Mouse (Mus musculus) heart, embryonic 10.5 days (tissue): ENCODE results near the gene Lgals8. TPM values are rescaled to one million over a fixed set of nuclear protein-coding genes. Genes with fewer than 3 reads are reported as not detected.

Source experiments
- DNase-seq: peaks from one replicate; pipeline ENCODE4 v3.0.0-alpha.2; 2017; ENCODE audit warnings: low spot score
- H3K27ac ChIP-seq: fragments of 300-500 bp; sonication (generic); 2 replicates; pipeline ENCODE4 v1.5.1; 2016; ENCODE audit warnings: mild to moderate bottlenecking
- H3K27me3 ChIP-seq: fragments of 300-500 bp; sonication (generic); 2 replicates; pipeline ENCODE4 v1.6.1; 2016; ENCODE audit warnings: mild to moderate bottlenecking; ENCODE audit not compliant: poor library complexity, insufficient read depth, severe bottlenecking
- H3K36me3 ChIP-seq: fragments of 300-500 bp; sonication (generic); 2 replicates; pipeline ENCODE4 v1.6.1; 2016; ENCODE audit warnings: mild to moderate bottlenecking, moderate library complexity
- H3K4me1 ChIP-seq: fragments of 300-500 bp; sonication (generic); 2 replicates; pipeline ENCODE4 v1.6.1; 2016; ENCODE audit warnings: mild to moderate bottlenecking
- H3K4me3 ChIP-seq: fragments of 300-500 bp; sonication (generic); 2 replicates; pipeline ENCODE4 v1.5.1; 2016; ENCODE audit warnings: mild to moderate bottlenecking, moderate library complexity
- H3K9me3 ChIP-seq: fragments of 300-500 bp; sonication (generic); 2 replicates; pipeline ENCODE4 v1.6.1; 2016; ENCODE audit warnings: mild to moderate bottlenecking, moderate library complexity
- WGBS: fragments of 180-500 bp; shearing (Covaris S2); methylation state at CpG from one replicate; pipeline ENCODE4 v1.1.7; 2016; 5-methylcytosine and 5-hydroxymethylcytosine counted together
- polyA plus RNA-seq: library from polyadenylated mRNA; unstranded; fragments of >200 nt; fragmentation: Nextera tagmentation; extraction: Ambion mirVana; gene quantifications from 2 replicates; pipeline ENCODE4 v1.2.1, GENCODE M21; 2016

Gene Lgals8
- polyA plus RNA-seq: 10.5 and 11.2 TPM in 2 replicates

DNA sequence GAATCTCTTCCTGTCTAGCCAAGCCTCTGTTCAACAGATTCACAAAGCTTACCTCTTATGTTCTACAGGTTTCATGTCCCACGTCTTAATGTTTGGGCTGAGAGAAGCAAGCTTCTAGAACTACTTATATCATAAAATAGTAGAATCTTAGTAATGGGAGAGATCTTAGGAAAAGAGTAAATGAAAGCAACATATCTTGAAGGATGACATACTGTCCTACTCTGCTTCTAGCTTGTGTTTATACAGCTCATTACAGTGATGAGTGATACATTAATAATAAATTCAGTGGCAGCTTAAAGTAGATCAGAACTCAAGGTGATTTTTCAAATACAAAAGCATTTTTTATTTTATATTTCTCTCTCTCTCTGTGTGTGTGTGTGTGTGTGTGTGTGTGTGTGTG lies at the start of gene Lgals8:
Gene Lgals8, minus strand, starts transcription at position 101 of the 400 bp plus-strand sequence.
- WGBS: 79% methylated on average over 1 of the region's 1 CpGs
- H3K36me3 ChIP-seq: no peaks in the 10 kb centered on the region

DNA sequence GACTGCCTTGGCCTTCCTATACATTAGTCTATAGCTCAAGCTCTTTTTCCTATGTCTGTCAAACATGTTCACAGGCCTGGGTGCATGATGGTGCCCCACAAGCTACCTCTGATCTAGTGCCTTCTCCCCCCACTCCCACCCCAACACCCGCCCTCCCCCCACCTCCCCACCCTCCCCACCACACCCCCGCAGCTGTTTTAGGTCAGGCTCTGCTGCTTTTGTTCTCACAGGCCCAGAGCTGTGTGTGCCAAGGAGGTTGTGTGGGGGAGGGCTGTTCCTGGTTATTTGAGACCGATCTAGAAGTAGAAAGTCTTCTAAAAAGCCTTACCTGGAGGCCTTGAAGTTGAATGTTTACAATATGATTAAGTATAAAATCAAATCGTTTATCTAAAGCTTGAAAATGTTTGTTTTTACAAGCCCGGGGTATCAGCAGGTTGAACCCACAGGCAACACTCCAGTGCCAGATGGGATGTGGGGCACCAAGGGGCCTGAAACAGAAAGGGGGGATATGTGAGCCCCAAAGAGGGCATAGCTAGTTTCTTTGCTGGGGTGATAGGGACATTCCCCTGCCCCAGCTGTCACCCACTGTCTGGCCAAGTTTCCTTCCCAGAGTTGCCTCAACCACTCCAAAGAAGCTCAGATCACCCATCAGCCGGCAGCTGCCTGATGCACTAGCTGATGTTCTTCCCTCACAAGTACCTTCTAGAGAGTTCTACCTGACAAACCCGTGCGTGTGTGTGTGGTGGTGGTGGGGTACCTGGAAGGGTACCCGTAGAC lies 46.6 kb upstream of the Lgals8 start:
- WGBS: 68% methylated on average over 9 of the region's 9 CpGs
- no peak for DNase-seq
- Histone ChIP-seq H3K27ac (no peak overlapping the region), H3K27me3 (no peaks in the 10 kb centered on the region), H3K4me1 (no peaks in the 10 kb centered on the region), H3K4me3 (no peak overlapping the region), H3K36me3 (no peaks in the 10 kb centered on the region), H3K9me3 (no peaks in the 10 kb centered on the region)

More for the DNA sequence above, at the start of gene Lgals8:
- no peaks in the 10 kb centered on the region for H3K9me3 ChIP-seq
- DNase-seq: no peak
- H3K4me1 ChIP-seq: peaks cover 5% of the 10 kb centered on the region; the same call in 1 of the 2 replicates
- no peak within 1 kb of the TSS for H3K4me3 ChIP-seq
- H3K27me3 ChIP-seq: no peaks in the 10 kb centered on the region
- H3K27ac ChIP-seq: no peak within 1 kb of the TSS

DNA sequence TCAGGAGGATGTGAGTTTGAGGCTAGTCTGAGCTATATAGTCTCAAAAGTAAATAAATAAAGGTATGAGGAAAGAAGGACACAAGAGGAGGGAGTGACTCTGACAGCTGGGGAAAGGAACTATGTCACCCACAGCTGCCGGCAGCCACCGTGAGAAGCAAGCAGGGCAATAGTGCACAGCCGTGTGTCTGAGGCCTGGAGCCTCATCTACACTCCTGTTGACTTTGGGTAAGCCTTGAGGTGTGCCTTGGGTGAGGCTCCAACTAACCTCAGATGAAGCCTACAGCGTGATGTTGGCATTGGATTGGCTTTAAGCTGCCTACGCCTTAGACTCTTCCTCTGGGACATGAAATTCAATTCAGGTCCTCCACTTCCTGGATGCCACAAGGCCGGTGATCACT lies 45.3 kb upstream of the Lgals8 start:
- WGBS: 79% methylated on average over 6 of the region's 6 CpGs
- no peak for DNase-seq
- H3K4me1 ChIP-seq: no peaks in the 10 kb centered on the region
- H3K27ac ChIP-seq: no peak overlapping the region
- H3K36me3 ChIP-seq: no peaks in the 10 kb centered on the region
- no peak overlapping the region for H3K4me3 ChIP-seq
- no peaks in the 10 kb centered on the region for H3K27me3 ChIP-seq
- no peaks in the 10 kb centered on the region for H3K9me3 ChIP-seq

DNA sequence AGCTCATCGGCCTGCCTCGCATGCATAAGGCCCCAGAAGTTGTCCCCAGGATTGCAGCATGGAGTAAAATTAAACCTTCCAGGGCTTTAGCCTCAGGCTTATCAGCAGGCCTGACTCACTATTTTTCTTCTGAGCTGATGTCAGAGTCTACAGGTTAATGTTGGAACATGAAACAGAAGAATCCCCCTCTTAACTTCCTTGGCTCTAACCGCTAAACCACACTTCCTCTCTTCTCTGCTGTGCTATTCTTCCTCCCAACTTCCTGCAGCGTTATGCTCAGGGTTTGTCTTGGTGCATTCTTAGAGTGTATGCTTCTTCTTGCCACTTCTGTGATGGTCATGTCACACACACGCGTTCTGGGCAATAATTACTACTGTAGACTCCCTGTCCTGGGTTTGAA lies 42.7 kb upstream of the Lgals8 start:
- Histone ChIP-seq H3K9me3 (no peaks in the 10 kb centered on the region), H3K4me3 (no peak overlapping the region), H3K4me1 (no peaks in the 10 kb centered on the region), H3K36me3 (no peaks in the 10 kb centered on the region), H3K27ac (no peak overlapping the region), H3K27me3 (no peaks in the 10 kb centered on the region)
- DNase-seq: no peak
- 87% methylated on average over 6 of the region's 6 CpGs for WGBS

DNA sequence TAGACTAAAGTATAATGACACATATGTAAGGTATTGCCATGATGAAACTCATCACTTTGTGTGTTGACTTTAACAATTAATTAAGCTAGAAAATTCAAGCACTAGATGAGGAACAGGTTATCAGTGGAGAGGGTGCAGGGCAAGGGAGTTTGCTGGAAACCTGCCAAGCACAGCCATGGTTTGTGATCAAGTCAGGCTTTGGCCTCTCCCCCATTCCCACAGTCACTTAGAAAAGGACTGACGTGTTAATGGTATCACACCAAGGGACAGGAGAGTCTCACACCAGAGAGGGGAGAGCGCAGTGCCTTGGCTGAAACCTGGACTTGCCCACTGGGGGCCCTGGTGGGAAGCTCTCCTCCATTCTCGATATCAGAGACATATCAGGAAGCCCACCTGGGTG lies 40.6 kb upstream of the Lgals8 start:
- no peaks in the 10 kb centered on the region for H3K4me1 ChIP-seq
- H3K4me3 ChIP-seq: no peak overlapping the region
- no peak for DNase-seq
- H3K27me3 ChIP-seq: no peaks in the 10 kb centered on the region
- 63% methylated on average over 3 of the region's 3 CpGs for WGBS
- H3K36me3 ChIP-seq: no peaks in the 10 kb centered on the region
- no peaks in the 10 kb centered on the region for H3K9me3 ChIP-seq
- no peak overlapping the region for H3K27ac ChIP-seq

DNA sequence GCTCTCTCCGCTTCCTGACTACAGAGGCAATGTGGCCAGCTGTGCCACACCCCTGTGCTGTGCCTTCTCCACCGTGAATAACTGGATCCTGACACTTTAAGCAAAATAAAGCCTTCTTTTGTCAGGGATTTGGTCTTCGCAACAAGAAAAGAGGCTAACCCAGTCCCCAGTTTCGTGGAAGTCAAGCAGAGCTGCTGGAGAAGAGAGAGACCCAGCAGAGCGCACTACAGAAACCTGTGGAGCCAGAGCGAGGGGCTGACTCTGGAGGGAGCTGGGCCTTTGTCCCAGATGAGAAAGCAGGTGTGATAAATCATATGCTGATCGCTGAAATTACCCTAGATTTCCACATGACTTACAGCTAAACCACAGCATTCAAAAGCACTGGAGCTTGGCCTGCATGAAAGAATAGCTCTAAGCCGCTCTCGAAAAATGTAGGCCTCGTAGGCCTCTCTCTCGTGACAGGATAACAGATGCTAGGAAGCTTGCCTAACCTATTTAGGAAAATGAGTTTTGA lies 38.6 kb upstream of the Lgals8 start:
- no peak overlapping the region for H3K27ac ChIP-seq
- 65% methylated on average over 11 of the region's 11 CpGs for WGBS
- no peaks in the 10 kb centered on the region for H3K4me1 ChIP-seq
- H3K36me3 ChIP-seq: no peaks in the 10 kb centered on the region
- no peaks in the 10 kb centered on the region for H3K27me3 ChIP-seq
- H3K4me3 ChIP-seq: no peak overlapping the region
- no peaks in the 10 kb centered on the region for H3K9me3 ChIP-seq
- DNase-seq: no peak

DNA sequence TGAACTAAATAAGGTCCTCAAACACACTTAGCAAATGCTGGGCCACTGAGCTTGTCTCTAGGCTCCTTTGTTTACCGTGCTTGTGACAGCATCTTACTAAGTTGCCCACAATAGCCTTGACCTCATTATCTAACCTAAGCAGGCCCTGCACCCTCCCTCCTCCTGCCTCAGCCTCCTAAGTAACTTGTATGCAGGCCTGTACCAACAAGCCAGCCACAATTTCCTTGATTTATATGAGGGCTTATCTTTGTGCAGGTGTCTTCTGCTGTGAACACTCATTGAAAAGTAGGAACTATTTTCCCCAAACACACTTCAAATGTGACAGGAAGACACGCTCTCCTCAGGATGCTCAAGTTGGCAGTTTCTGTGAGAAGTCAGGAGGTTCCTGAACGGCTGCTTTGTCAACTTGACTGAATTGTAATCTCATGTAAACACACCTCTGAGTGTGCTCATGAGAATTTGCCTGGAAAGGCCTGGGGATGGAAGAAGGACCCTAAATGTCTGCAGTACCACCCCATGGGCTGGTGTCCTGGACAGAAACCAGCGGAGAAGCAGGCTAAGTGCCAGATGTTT lies 38.0 kb upstream of the Lgals8 start:
- Histone ChIP-seq H3K4me1 (no peaks in the 10 kb centered on the region), H3K9me3 (no peaks in the 10 kb centered on the region), H3K27ac (no peak overlapping the region), H3K4me3 (no peak overlapping the region), H3K27me3 (no peaks in the 10 kb centered on the region), H3K36me3 (no peaks in the 10 kb centered on the region)
- WGBS: 50% methylated on average over 4 of the region's 4 CpGs
- no peak for DNase-seq

DNA sequence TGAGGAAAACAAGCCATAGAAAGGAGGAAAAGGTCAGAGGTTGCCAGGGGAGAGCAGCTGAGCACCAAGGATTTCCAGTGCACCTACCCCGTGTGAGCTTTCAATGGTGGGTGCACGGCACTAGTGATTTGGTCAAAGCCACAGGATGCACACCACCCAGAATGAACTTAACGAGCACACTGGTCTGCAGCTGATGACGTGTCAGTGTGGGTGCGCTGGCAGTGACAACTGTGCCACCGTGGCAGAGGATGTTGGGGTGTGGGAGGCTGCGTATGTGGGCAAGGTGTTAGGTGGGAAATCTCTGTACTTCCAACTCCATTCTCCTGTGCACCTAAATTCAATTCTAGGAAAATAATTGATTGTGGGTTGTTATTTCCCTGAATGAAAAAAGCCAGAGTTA lies 34.4 kb upstream of the Lgals8 start:
- 78% methylated on average over 7 of the region's 7 CpGs for WGBS
- Histone ChIP-seq H3K36me3 (no peaks in the 10 kb centered on the region), H3K9me3 (no peaks in the 10 kb centered on the region)

DNA sequence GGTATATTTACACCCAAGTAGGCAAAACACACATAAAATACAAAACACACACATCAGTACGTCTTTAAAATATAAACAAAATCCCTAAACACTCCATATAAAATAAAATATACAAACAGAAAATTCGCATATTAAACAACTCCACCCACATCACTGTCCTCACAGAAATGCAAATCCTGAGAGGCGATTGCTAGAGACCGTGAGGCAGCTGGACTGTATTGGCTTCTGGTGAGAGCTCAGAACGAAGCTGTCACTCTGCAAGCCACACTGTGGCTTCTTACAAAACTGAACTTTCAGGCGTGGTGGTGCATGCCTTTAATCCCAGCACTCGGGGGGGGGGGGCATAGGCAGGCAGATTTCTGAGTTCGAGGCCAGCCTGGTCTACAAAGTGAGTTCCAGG lies 33.1 kb upstream of the Lgals8 start:
- Histone ChIP-seq H3K4me3 (no peak overlapping the region), H3K27me3 (no peaks in the 10 kb centered on the region), H3K36me3 (no peaks in the 10 kb centered on the region), H3K4me1 (no peaks in the 10 kb centered on the region), H3K9me3 (no peaks in the 10 kb centered on the region), H3K27ac (no peak overlapping the region)
- WGBS: 60% methylated on average over 8 of the region's 8 CpGs
- no peak for DNase-seq

More for the DNA sequence above, 34.4 kb upstream of the Lgals8 start:
- Histone ChIP-seq H3K4me1 (no peaks in the 10 kb centered on the region), H3K27me3 (no peaks in the 10 kb centered on the region), H3K27ac (no peak overlapping the region), H3K4me3 (no peak overlapping the region)
- DNase-seq: no peak

DNA sequence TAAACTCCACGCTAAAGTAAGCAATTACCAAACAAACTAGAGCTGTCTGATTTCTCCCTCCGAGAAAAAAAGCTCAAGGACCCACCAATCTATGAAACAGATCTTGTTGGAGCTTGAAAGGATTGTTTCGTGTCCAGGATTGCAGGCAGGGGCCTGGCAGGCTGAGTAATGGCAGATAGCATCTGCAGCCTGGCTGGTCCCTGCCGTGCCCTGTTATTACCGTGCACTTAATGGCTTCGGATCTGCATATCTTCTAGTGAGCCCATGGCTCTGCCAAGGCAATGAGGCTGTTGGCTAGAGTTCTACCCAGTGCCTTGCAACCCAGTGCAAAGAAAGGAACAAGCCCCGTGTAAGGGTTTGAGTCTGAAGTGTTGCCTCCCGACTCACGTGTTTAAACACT lies 30.0 kb upstream of the Lgals8 start:
- H3K9me3 ChIP-seq: no peaks in the 10 kb centered on the region
- DNase-seq: no peak
- H3K4me1 ChIP-seq: no peaks in the 10 kb centered on the region
- no peaks in the 10 kb centered on the region for H3K27me3 ChIP-seq
- no peak overlapping the region for H3K4me3 ChIP-seq
- no peaks in the 10 kb centered on the region for H3K36me3 ChIP-seq
- no peak overlapping the region for H3K27ac ChIP-seq
- WGBS: 85% methylated on average over 9 of the region's 9 CpGs

DNA sequence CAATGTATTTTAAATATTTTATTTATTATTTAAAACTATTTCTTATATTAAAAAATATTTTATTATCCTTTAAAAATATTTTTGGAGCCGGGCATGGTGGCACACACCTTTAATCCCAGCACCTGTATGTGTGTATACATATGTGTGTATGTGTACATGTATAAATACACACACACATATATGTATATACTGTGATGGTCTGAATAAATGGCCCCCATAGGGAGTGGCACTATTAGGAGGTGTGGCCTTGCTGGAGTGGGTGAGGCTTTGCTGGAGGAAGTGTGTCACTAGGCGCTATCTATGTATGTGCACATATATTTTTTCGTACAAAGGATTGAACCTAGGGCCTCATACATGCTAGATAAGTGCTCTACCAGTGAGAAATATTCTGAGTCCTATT lies 27.8 kb upstream of the Lgals8 start:
- Histone ChIP-seq H3K27ac (no peak overlapping the region), H3K36me3 (no peaks in the 10 kb centered on the region), H3K4me1 (no peaks in the 10 kb centered on the region), H3K27me3 (no peaks in the 10 kb centered on the region), H3K9me3 (no peaks in the 10 kb centered on the region), H3K4me3 (no peak overlapping the region)
- WGBS: 83% methylated on average over 3 of the region's 3 CpGs
- DNase-seq: no peak

DNA sequence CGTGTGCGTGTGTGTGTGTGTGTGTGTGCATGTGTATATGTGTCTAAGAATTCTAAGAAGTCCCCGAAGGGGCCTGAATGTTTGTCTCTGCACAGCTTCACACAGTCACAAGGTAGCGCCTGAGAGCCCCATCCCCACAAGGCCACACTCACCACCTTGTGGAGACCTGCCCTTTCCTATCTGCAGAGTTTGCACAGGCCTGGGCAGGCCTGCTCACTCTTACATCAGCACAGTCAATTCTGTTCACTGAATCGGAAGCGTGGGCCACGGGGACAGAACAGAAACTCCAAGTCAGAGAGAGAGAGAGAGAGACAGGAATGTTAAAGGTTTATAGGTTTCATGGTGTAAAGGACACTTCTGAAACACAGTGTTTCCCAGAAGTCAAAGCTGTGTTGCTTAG lies 20.9 kb upstream of the Lgals8 start:
- H3K4me1 ChIP-seq: no peaks in the 10 kb centered on the region
- H3K9me3 ChIP-seq: no peaks in the 10 kb centered on the region
- no peak overlapping the region for H3K4me3 ChIP-seq
- no peaks in the 10 kb centered on the region for H3K27me3 ChIP-seq
- no peak for DNase-seq
- H3K27ac ChIP-seq: no peak overlapping the region
- 77% methylated on average over 7 of the region's 7 CpGs for WGBS
- no peaks in the 10 kb centered on the region for H3K36me3 ChIP-seq

DNA sequence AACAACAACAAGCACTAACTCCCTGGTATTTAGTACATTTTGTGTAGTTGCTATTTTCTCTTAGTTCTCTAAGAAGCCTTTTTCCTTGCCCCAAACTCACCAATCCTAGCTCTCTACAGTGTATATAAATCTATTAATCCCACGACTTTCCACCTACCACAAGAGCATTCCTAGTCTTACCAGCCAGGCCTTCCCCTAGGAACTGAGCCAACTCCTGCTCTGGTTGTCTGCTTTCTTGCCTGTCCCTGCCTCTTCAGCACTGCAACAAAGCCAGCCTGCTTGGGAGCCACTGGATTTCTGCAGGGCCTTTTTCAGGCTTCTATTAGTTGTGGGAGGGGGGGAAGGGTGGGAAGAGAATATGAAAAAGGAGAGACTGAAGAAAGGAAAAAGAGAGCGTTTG lies 20.5 kb upstream of the Lgals8 start:
- H3K4me1 ChIP-seq: no peaks in the 10 kb centered on the region
- WGBS: 76% methylated on average over 2 of the region's 2 CpGs
- no peak overlapping the region for H3K27ac ChIP-seq
- H3K27me3 ChIP-seq: no peaks in the 10 kb centered on the region
- no peaks in the 10 kb centered on the region for H3K9me3 ChIP-seq
- no peak overlapping the region for H3K4me3 ChIP-seq
- no peak for DNase-seq
- H3K36me3 ChIP-seq: no peaks in the 10 kb centered on the region
